Mouse (Mus musculus): ENCODE measurements around the gene Tbc1d1. TPM values are rescaled to one million over a fixed set of nuclear protein-coding genes. Genes with fewer than 3 reads are reported as not detected.
A peak's percentile ranks its signal among the peaks of the same experiment; 100 is the strongest.

Gene Tbc1d1
- polyA plus RNA-seq, 1 experiment from 2014 or later: 11.5 TPM

- Histone ChIP-seq H3K4me2 (replicated peaks; ENCODE audit: low read depth) (peak overlapping the region; percentile 11), H3K4me1 (replicated peaks; ENCODE audit: control insufficient read depth, insufficient read depth) (no peaks in the 10 kb centered on the region; the same call in 1 of the 2 replicates), H3K4me3 (ENCODE audit: low read depth, low read length) (no peak overlapping the region), H3K9me3 (ENCODE audit: control insufficient read depth, low read length) (no peaks in the 10 kb centered on the region), H3K9ac (ENCODE audit: low read length) (no peak overlapping the region), H3K27ac (replicated peaks) (0 out of 2 replicates have a peak overlapping the region, but pooled peaks have one; percentile 13), H3K36me3 (ENCODE audit: control insufficient read depth, insufficient read depth, low read length) (no peaks in the 10 kb centered on the region), H3K27me3 (ENCODE audit: control insufficient read depth, insufficient read depth, low read length) (no peaks in the 10 kb centered on the region)
- DNase-seq (ENCODE audit: low spot score) (no peak), ATAC-seq (ENCODE audit: low FRiP score, low TSS enrichment) (no peak)
- TF ChIP-seq CTCF (IDR thresholded peaks at IDR 0.05; ENCODE audit: low read depth): no peak
- no peak for TF ChIP-seq EP300 (optimal IDR thresholded peaks at IDR 0.05)
- WGBS: 67% methylated on average over 4 of the region's 4 CpGs
These were observed 2.4 kb downstream of the Tbc1d1 start for GRCm38 (mm10) chr5:64158501-64158900.

GRCm38 (mm10) chr5:64159065-64159780, 3.1 kb downstream of the Tbc1d1 start:
- Histone ChIP-seq H3K4me3 (ENCODE audit: low read depth, low read length) (peak overlapping the region; percentile 75), H3K4me1 (replicated peaks; ENCODE audit: control insufficient read depth, insufficient read depth) (no peaks in the 10 kb centered on the region; the same call in 1 of the 2 replicates), H3K36me3 (ENCODE audit: control insufficient read depth, insufficient read depth, low read length) (no peaks in the 10 kb centered on the region), H3K4me2 (replicated peaks; ENCODE audit: low read depth) (peak overlapping the region; percentile 99), H3K9ac (ENCODE audit: low read length) (peak overlapping the region; percentile 71), H3K9me3 (ENCODE audit: control insufficient read depth, low read length) (no peaks in the 10 kb centered on the region), H3K27ac (replicated peaks) (peak overlapping the region; percentile 69), H3K27me3 (ENCODE audit: control insufficient read depth, insufficient read depth, low read length) (no peaks in the 10 kb centered on the region)
- 2% methylated on average over 39 of the region's 39 CpGs for WGBS
- no peak for ATAC-seq (ENCODE audit: low FRiP score, low TSS enrichment)
- no peak for TF ChIP-seq CTCF (IDR thresholded peaks at IDR 0.05; ENCODE audit: low read depth)
- no peak for TF ChIP-seq EP300 (optimal IDR thresholded peaks at IDR 0.05)
- peak; percentile 25 for DNase-seq (ENCODE audit: low spot score)

GRCm38 (mm10) chr5:64159781-64160704, 3.9 kb downstream of the Tbc1d1 start:
- TF ChIP-seq EP300 (optimal IDR thresholded peaks at IDR 0.05) (no peak), CTCF (IDR thresholded peaks at IDR 0.05; ENCODE audit: low read depth) (peak; percentile 55)
- ATAC-seq (ENCODE audit: low FRiP score, low TSS enrichment): peak; percentile 71
- H3K27me3 ChIP-seq (ENCODE audit: control insufficient read depth, insufficient read depth, low read length): no peaks in the 10 kb centered on the region
- no peaks in the 10 kb centered on the region for H3K9me3 ChIP-seq (ENCODE audit: control insufficient read depth, low read length)
- H3K36me3 ChIP-seq (ENCODE audit: control insufficient read depth, insufficient read depth, low read length): no peaks in the 10 kb centered on the region
- H3K4me1 ChIP-seq (replicated peaks; ENCODE audit: control insufficient read depth, insufficient read depth): no peaks in the 10 kb centered on the region; the same call in 1 of the 2 replicates
- peak; percentile 68 for DNase-seq (ENCODE audit: low spot score)
- 0% methylated on average over 50 of the region's 63 CpGs for whole genome bisulfite sequencing
- H3K4me2 ChIP-seq (replicated peaks; ENCODE audit: low read depth): peak overlapping the region; percentile 99
- H3K4me3 ChIP-seq (ENCODE audit: low read depth, low read length): peak overlapping the region; percentile 75
- peak overlapping the region; percentile 71 for H3K9ac ChIP-seq (ENCODE audit: low read length)
- H3K27ac ChIP-seq (replicated peaks): peak overlapping the region; percentile 69

GRCm38 (mm10) chr5:64160705-64161391, 4.7 kb downstream of the Tbc1d1 start:
- TF ChIP-seq EP300 (optimal IDR thresholded peaks at IDR 0.05) (no peak), CTCF (IDR thresholded peaks at IDR 0.05; ENCODE audit: low read depth) (no peak)
- ATAC-seq (ENCODE audit: low FRiP score, low TSS enrichment) (no peak), DNase-seq (ENCODE audit: low spot score) (peak; percentile 31)
- H3K36me3 ChIP-seq (ENCODE audit: control insufficient read depth, insufficient read depth, low read length): no peaks in the 10 kb centered on the region
- H3K9ac ChIP-seq (ENCODE audit: low read length): peak overlapping the region; percentile 71
- H3K27ac ChIP-seq (replicated peaks): no peak overlapping the region
- H3K27me3 ChIP-seq (ENCODE audit: control insufficient read depth, insufficient read depth, low read length): no peaks in the 10 kb centered on the region
- H3K4me3 ChIP-seq (ENCODE audit: low read depth, low read length): peak overlapping the region; percentile 75
- 1% methylated on average over 21 of the region's 23 CpGs for WGBS
- H3K9me3 ChIP-seq (ENCODE audit: control insufficient read depth, low read length): no peaks in the 10 kb centered on the region
- no peaks in the 10 kb centered on the region; the same call in 1 of the 2 replicates for H3K4me1 ChIP-seq (replicated peaks; ENCODE audit: control insufficient read depth, insufficient read depth)
- peak overlapping the region; percentile 99 for H3K4me2 ChIP-seq (replicated peaks; ENCODE audit: low read depth)

GRCm38 (mm10) chr5:64161917-64162316, 5.8 kb downstream of the Tbc1d1 start:
- H3K36me3 ChIP-seq (ENCODE audit: control insufficient read depth, insufficient read depth, low read length): no peaks in the 10 kb centered on the region
- H3K27me3 ChIP-seq (ENCODE audit: control insufficient read depth, insufficient read depth, low read length): no peaks in the 10 kb centered on the region
- no peaks in the 10 kb centered on the region; the same call in 1 of the 2 replicates for H3K4me1 ChIP-seq (replicated peaks; ENCODE audit: control insufficient read depth, insufficient read depth)
- no peak overlapping the region for H3K27ac ChIP-seq (replicated peaks)
- no peak overlapping the region for H3K4me2 ChIP-seq (replicated peaks; ENCODE audit: low read depth)
- DNase-seq (ENCODE audit: low spot score): no peak
- no peak for ATAC-seq (ENCODE audit: low FRiP score, low TSS enrichment)
- TF ChIP-seq CTCF (IDR thresholded peaks at IDR 0.05; ENCODE audit: low read depth): no peak
- no peak for TF ChIP-seq EP300 (optimal IDR thresholded peaks at IDR 0.05)
- no peak overlapping the region for H3K4me3 ChIP-seq (ENCODE audit: low read depth, low read length)
- H3K9me3 ChIP-seq (ENCODE audit: control insufficient read depth, low read length): no peaks in the 10 kb centered on the region
- WGBS: 68% methylated on average over 3 of the region's 3 CpGs
- H3K9ac ChIP-seq (ENCODE audit: low read length): no peak overlapping the region
